Mouse (Mus musculus) embryo, embryonic 9.5 days (tissue): ENCODE measurements around the gene Ccdc66.

Experiments
- DNase-seq: peaks from one replicate; pipeline ENCODE4 v3.0.0-alpha.2; 2017; ENCODE audit errors: extremely low spot score

The Ccdc66 gene

DNA sequence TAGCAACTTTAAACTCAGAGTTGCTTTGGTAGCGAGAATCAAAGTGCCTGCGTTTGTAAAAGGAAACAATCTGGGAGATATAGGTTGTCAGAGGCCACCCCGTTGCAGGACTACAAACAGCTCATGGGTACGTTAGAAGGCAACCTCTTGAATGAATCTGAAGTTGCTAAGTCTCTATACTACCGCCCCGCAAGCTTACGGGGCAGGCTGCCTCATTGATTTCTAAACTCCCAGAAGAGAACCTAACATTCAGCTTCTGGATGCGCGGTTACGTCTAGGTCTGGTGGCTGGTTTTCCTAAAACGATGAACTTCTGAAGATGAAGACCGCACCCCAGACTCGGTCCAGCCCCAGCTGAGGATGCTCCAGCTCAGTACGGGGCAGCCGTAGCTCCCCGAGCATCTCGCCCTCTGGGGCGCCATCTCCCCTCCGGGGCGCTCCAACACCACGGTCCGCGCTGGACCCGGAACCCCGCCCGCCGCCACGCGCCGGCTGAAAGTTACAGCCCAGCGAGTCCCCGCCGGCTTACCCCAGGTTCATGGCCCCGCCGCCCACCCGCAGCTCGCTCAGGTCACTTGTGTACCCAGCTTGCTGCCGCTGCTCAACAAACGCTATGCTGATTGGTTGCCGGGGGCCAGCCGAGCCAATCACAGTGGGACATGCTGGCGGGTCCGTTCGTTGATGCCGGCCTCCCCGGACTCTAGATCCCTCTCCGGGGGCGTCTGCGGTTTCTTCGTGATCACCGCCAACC is at the start of gene Ccdc66:
Ccdc66 (minus strand) TSS at position 567 of the 750 bp plus-strand sequence.
- peak; percentile 100 for DNase-seq

DNA sequence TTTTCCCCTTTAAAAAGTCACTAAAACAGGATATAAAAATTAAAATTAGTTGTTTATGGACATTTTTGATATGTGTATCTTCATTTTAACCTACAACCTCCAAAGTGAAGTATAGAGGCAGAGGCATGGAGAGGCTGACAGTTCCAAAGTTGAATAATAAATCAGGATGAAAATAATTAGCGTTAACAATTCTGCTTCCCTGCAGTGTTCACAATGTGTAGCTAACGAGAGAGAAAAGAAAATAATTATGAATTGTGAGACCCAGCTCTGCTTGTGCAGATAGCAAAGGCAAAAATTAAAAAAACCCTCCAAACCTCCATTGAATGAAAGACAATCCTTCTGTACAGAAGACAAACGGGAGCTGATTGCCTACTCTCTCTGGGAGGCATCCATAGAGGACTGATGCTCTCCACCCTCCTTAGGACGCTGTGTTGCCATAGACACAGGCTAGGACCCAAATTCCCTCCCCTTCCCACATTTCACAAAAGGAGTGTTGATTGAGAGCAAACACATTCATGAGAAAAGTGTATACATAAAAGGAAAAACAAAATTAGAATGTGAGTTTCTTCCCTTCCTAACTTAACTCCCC is 35.7 kb upstream of the Ccdc66 start:
- DNase-seq = no peak

DNA sequence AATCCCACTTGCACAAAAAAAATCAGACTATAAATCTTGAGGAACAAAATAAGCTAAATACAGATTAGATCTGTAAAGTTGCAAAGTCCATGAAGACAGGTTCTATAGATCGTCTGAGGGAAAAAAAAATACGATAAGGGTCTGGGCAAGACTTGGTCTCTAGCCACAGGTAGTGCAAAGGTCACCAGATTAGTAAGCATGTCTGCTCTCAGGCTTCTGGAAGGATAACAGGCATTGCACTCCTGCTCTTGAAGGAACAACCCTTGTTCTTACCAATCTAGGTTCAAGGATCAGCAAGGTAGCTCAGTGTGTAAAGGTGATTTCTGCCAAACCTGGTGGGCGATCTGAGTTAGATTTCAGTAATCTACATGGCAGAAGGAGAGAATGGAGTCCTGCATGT is 28.2 kb upstream of the Ccdc66 start:
- DNase-seq = no peak

DNA sequence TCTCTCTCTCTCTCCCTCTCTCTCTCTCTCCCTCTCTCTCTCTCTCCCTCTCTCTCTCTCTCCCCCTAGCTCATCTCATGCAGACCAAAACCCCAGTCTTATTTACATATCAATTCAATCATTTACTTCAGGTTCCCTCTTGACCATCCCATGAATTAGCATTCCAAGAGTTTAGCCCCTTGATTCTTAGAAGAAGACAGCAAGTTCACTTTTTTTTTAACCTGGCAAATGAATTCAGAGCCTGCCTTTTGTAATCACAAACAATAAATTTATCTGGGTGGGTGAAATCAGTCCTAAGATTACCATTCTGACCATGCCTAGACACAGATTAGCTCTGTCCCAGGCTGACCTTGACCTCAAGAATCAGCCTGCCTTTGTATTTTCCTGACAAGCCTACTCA is 16.3 kb upstream of the Ccdc66 start:
- DNase-seq = no peak

DNA sequence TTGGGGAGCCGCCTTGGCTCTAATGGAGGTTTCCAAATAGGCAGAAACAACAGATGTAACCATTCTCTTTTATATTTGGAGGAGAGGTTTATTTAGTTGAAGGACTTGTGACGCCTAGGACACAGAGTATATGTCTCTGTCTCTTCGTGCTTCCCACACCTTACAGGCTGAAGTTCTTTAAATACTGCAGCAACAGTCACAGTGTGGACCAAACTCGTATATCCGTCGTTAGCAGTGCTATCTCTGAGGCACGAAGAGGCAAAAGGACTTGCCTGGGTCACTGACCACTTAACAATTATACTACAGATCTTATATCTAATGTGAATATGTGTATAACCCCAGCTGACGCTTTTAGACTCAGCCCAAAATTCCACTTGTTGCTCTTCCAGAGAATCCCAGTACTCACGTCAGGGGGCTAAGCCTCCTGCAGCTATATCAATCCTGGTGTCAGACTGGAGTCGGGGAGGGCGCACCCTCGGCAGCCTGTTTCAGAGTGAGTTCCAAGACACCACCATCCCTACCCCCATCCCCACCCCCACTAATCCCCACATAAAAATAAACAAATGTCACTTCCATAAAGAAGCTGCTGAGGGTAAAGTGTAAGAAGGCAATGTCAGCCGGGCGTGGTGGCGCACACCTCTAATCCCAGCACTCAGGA is 513 bp upstream of the Ccdc66 start:
- no peak for DNase-seq

DNA sequence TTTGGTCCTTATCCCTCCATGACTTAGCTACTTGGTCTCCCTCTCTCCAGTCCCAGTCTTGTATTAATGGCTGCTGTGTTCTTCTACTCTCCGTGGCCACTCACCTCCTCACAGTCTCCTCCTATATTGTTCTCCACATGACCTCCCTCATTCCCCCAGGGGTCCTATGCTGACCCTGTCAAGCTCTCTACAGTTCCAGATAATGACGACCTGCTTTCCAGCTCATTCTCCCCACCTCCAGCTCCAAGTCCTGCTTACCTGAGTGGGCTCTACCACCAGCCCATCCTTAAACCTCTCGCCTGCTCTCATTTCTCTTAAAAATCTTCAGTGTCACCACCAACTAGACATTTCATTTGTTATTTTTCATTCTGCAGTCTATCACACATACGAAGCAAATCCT is 7.2 kb downstream of the Ccdc66 start:
- no peak for DNase-seq

DNA sequence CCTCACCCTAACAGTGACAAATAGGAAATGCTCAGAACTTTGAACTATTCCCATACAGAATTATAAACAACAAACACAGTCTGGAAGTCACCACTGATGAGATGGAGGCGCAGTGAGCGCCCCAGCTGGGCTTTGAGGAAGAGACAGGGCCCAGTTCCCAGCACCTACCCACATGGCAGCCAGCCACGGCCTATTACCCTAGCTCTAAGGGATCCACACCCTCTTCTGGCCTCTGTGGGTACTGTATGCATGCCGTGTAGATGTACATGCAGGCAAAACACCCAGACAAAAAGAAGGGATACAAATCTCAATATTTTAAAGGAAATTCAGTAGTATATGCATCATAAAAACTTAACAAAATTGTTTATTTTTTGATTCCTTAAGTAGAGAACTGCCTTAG is 14.7 kb downstream of the Ccdc66 start:
- DNase-seq = no peak

DNA sequence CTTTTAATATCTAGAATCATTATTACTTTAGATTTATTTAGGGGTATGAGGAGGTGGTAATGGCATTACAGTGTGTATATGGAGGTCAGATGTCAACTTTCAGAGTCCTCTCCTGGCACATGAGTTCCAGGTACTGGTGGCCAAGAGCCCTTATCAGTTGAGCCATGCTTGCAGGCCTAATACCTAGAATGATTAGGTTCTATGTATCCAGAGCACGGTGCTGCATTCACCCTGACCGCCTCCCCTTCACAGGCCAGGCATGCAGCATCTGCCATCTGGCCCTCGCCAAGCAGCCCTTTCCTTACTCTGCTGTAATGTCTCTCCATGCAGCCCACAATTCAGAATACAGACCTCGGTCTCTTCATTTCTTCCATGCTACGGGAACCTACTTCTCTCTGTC is 16.9 kb downstream of the Ccdc66 start:
- no peak for DNase-seq

DNA sequence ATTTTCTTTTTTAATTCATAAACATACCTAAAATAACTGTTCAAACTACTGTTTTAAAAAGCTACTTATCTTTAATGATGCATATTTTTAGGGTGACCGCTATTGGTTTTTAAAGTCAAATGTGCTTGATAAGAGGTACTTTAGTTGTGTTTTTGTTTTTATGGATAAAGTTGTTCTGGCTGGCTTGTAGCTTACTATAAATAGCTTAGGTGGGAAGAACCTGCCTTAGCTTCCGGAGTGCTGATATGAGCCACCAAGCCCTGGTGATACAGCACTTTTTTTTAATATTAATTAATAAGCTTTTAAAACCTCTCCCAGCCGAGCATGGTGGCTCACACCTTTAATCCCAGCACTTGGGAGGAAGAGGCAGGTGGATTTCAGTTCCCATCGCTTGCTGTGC is 61.3 kb downstream of the Ccdc66 start:
- no peak for DNase-seq

DNA sequence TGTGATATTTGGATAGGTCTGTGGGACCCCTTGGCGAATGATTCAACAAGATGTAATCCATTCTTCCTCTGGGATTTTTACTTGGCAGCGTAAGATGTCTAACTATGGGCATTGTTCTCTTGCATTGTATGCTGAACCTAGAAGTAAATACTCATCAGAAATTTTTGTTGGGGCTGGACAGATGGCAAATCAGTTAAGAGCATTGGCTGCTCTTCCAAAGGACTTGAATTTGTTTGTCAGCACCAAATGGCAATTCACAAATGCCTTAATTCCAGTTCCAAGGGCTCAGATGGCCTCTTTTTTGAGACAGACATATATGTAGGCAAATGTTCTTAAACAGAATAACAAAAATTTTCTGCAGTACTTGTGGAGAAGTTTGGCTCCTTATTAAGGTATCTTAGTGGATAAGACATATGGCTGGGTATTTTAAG is 63.4 kb downstream of the Ccdc66 start:
- no peak for DNase-seq

DNA sequence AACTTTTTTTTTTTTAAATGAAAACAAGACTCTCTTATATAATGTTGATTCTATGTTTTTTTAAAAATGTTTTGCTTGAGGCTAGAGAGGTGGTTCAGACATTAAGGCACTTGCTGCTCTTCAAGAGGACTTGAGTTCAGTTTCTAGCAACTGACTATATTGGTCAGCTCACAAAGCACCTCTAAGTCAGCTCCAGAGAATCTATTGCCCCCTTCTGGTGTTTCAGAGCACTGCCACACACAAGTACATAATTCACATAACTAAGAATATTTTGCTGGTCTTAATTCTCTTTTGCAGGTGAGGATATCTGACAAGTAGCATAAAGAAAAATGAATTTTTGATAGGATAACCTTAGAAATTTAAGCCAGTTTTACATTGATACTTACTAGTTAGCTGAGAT is 67.3 kb downstream of the Ccdc66 start:
- DNase-seq = peak; percentile 14

DNA sequence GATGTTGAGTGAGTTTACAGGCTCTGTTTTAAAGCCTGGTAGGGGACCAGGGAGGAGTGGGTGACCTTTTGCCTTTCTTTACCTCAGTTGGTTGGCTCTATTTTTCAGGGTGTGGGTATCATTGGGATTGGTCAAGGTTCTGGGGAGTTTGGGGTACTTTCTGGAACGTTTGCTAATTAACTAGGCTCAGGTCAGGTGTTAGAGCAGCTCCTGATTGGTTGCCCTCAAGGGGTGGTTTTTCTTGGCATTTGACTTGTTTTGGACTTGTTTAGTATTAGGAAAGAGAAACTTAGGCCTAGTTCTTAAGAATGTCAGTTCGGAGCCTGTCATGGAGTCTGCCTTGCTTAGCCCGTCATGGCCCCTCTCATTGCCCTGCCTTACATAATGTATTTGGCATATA is 71.4 kb downstream of the Ccdc66 start:
- DNase-seq = no peak

DNA sequence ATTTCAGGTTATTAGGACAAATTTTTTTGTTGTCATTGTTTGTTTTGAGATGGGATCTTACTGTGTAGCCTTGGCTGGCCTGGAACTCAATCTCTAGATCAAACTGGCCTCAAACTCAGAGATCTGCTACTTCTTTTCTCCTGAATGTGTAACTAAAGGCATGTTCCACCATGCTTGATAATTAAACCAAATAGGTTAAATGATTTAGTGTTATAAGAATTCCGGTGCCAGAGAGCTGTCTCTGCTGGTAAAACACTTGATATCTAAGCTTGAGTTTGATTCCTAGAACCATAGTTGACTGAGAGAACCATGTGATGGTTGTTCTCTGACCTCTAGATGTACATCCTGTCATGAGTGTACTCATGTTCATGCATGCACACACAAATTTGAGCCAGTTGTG is 72.1 kb downstream of the Ccdc66 start:
- DNase-seq = no peak

DNA sequence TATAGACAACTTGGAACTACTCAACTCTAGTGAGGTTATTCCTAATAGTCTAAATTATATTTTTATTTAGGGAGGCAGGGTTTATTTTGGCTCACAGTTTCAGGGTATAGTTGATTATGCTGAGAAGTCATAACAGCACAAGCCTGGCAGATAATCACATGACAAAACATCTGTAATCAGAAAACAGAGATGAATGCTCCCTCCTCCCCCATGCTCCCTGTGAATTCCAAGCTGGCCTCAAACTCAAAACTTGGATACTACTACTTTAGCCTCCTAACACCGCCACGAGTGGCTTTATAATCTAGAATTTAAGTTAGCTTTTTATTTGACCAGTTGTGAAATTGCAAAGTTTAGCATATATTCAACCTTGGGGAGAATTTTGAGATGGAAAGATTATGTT is 76.2 kb downstream of the Ccdc66 start:
- no peak for DNase-seq
